Mouse (Mus musculus) limb, embryonic 14.5 days (tissue): ENCODE measurements at regions not wholly inside any gene's neighbourhood (a gene's known extent, or its start where the extent isn't known, plus 50 kb on each side); places are given as distances from the start of the nearest gene placed in this dataset.

Source experiments
- ATAC-seq: fragments of 200-750 bp; cut with Nextera tagmentation; 2 replicates; pipeline ENCODE4 v1.8.0; 2017; ENCODE audit warnings: low read depth, moderate number of reproducible peaks, moderate TSS enrichment; ENCODE audit not compliant: low FRiP score
- DNase-seq: peaks from one replicate; pipeline ENCODE4 v3.0.0-alpha.2; 2015; ENCODE audit warnings: low spot score
- H3K27ac ChIP-seq: fragments of 300-500 bp; sonication (generic); replicated peaks from 2 replicates; pipeline ENCODE4 v1.5.1; 2014; ENCODE audit warnings: low read depth, mild to moderate bottlenecking, low read length, moderate library complexity, mixed read lengths
- H3K27me3 ChIP-seq: fragments of 300-500 bp; sonication (generic); 2 replicates; pipeline ENCODE4 v1.6.1; 2014; ENCODE audit warnings: low read length, mixed read lengths; ENCODE audit not compliant: control insufficient read depth, insufficient read depth
- H3K36me3 ChIP-seq: fragments of 300-500 bp; sonication (generic); 2 replicates; pipeline ENCODE4 v1.6.1; 2014; ENCODE audit warnings: mild to moderate bottlenecking, low read length, moderate library complexity, mixed read lengths; ENCODE audit not compliant: control insufficient read depth, insufficient read depth
- H3K4me1 ChIP-seq: fragments of 300-500 bp; sonication (generic); 2 replicates; pipeline ENCODE4 v1.6.1; 2014; ENCODE audit warnings: antibody characterized with exemption, low read length, mixed read lengths; ENCODE audit not compliant: control insufficient read depth, insufficient read depth
- H3K4me2 ChIP-seq: fragments of 300-500 bp; sonication (generic); replicated peaks from 2 replicates; pipeline ENCODE4 v1.6.1; 2014; ENCODE audit warnings: low read depth, mild to moderate bottlenecking, low read length, moderate library complexity; ENCODE audit not compliant: severe bottlenecking
- H3K4me3 ChIP-seq: fragments of 300-500 bp; sonication (generic); replicated peaks from 2 replicates; pipeline ENCODE4 v1.5.1; 2014; ENCODE audit warnings: low read length
- H3K9ac ChIP-seq: fragments of 300-500 bp; sonication (generic); 2 replicates; pipeline ENCODE4 v1.6.1; 2014; ENCODE audit warnings: mild to moderate bottlenecking, low read depth, low read length, moderate library complexity; ENCODE audit not compliant: severe bottlenecking
- H3K9me3 ChIP-seq: fragments of 300-500 bp; sonication (generic); 2 replicates; pipeline ENCODE4 v1.6.1; 2016; ENCODE audit warnings: low read length; ENCODE audit not compliant: control insufficient read depth
- POLR2A ChIP-seq: fragments of 200-500 bp; IDR thresholded peaks from 2 replicates; pipeline ENCODE4 v1.8.0; 2012; ENCODE audit warnings: inconsistent platforms, mild to moderate bottlenecking, moderate library complexity, borderline replicate concordance; ENCODE audit not compliant: insufficient read depth, insufficient read length; ENCODE audit errors: extremely low read depth
- WGBS: fragments of 180-500 bp; shearing (Covaris S2); extraction: QIAGEN DNeasy Blood & Tissue Kit; methylation state at CpG from one replicate; pipeline ENCODE4 v1.1.7; 2014; 5-methylcytosine and 5-hydroxymethylcytosine counted together

GRCm38 (mm10) chr6:18648898-18649591 lies 134.4 kb upstream of the Cttnbp2 start:
- Histone ChIP-seq H3K27ac (no peak overlapping the region), H3K36me3 (no peaks in the 10 kb centered on the region), H3K4me1 (no peaks in the 10 kb centered on the region), H3K27me3 (no peaks in the 10 kb centered on the region), H3K9me3 (no peaks in the 10 kb centered on the region), H3K4me3 (no peak overlapping the region), H3K4me2 (no peak overlapping the region), H3K9ac (no peak overlapping the region)
- no peak for DNase-seq
- 68% methylated on average over 5 of the region's 5 CpGs for WGBS
- ATAC-seq: no peak
- no peak for TF ChIP-seq POLR2A

GRCm38 (mm10) chr6:18651319-18651718 lies 136.7 kb upstream of the Cttnbp2 start:
- no peak overlapping the region for H3K4me2 ChIP-seq
- no peak overlapping the region for H3K27ac ChIP-seq
- H3K4me3 ChIP-seq: no peak overlapping the region
- H3K4me1 ChIP-seq: no peaks in the 10 kb centered on the region
- no peaks in the 10 kb centered on the region for H3K27me3 ChIP-seq
- no peak for ATAC-seq
- no peak overlapping the region for H3K9ac ChIP-seq
- H3K9me3 ChIP-seq: no peaks in the 10 kb centered on the region
- no peaks in the 10 kb centered on the region for H3K36me3 ChIP-seq
- TF ChIP-seq POLR2A: no peak
- DNase-seq: no peak
- 85% methylated on average over 3 of the region's 3 CpGs for WGBS

GRCm38 (mm10) chr6:18652006-18652601 lies 137.5 kb upstream of the Cttnbp2 start:
- Histone ChIP-seq H3K27me3 (no peaks in the 10 kb centered on the region), H3K36me3 (no peaks in the 10 kb centered on the region), H3K4me2 (no peak overlapping the region), H3K9ac (no peak overlapping the region), H3K27ac (no peak overlapping the region), H3K4me3 (no peak overlapping the region), H3K9me3 (no peaks in the 10 kb centered on the region), H3K4me1 (no peaks in the 10 kb centered on the region)
- 58% methylated on average over 12 of the region's 12 CpGs for WGBS
- no peak for TF ChIP-seq POLR2A
- DNase-seq (no peak), ATAC-seq (no peak)

GRCm38 (mm10) chr6:18654275-18654674 lies 139.6 kb upstream of the Cttnbp2 start:
- Histone ChIP-seq H3K4me3 (no peak overlapping the region), H3K4me1 (no peaks in the 10 kb centered on the region), H3K27me3 (no peaks in the 10 kb centered on the region), H3K9ac (no peak overlapping the region), H3K27ac (no peak overlapping the region), H3K9me3 (no peaks in the 10 kb centered on the region), H3K36me3 (no peaks in the 10 kb centered on the region), H3K4me2 (no peak overlapping the region)
- whole genome bisulfite sequencing: 69% methylated on average over 6 of the region's 6 CpGs
- no peak for TF ChIP-seq POLR2A
- ATAC-seq (no peak), DNase-seq (no peak)

GRCm38 (mm10) chr6:18656202-18656601 lies 141.6 kb upstream of the Cttnbp2 start:
- no peaks in the 10 kb centered on the region for H3K9me3 ChIP-seq
- H3K27me3 ChIP-seq: no peaks in the 10 kb centered on the region
- no peak overlapping the region for H3K27ac ChIP-seq
- DNase-seq: no peak
- 73% methylated on average over 4 of the region's 4 CpGs for WGBS
- no peak for ATAC-seq
- TF ChIP-seq POLR2A: no peak
- no peak overlapping the region for H3K4me2 ChIP-seq
- no peak overlapping the region for H3K9ac ChIP-seq
- H3K36me3 ChIP-seq: no peaks in the 10 kb centered on the region
- no peak overlapping the region for H3K4me3 ChIP-seq
- no peaks in the 10 kb centered on the region for H3K4me1 ChIP-seq
